Mouse (Mus musculus) hindbrain, embryonic 14.5 days (tissue): ENCODE measurements at regions not wholly inside any gene's neighbourhood (a gene's known extent, or its start where the extent isn't known, plus 50 kb on each side); places are given as distances from the start of the nearest gene placed in this dataset.
"Not testable (repeated sequence)": the region's sequence is repeated elsewhere in the genome, so short reads cannot be mapped to it uniquely, and the experiment has no call there.

ENCODE experiments used
- ATAC-seq: fragments of 200-750 bp; cut with Nextera tagmentation; 2 replicates; pipeline ENCODE4 v1.8.0; 2017; ENCODE audit warnings: moderate number of reproducible peaks, mild to moderate bottlenecking, moderate TSS enrichment, moderate library complexity; ENCODE audit not compliant: low FRiP score
- DNase-seq: peaks from one replicate; pipeline ENCODE4 v3.0.0-alpha.2; 2015; ENCODE audit warnings: low spot score
- H3K27ac ChIP-seq: fragments of 300-500 bp; sonication (generic); 2 replicates; pipeline ENCODE4 v1.5.1; 2014; ENCODE audit warnings: mild to moderate bottlenecking, moderate library complexity
- H3K27me3 ChIP-seq: fragments of 300-500 bp; sonication (generic); 2 replicates; pipeline ENCODE4 v1.6.1; 2014; ENCODE audit warnings: mild to moderate bottlenecking, low read length, mixed read lengths; ENCODE audit not compliant: control insufficient read depth, insufficient read depth
- H3K36me3 ChIP-seq: fragments of 300-500 bp; sonication (generic); replicated peaks from 2 replicates; pipeline ENCODE4 v1.6.1; 2014; ENCODE audit not compliant: control insufficient read depth, insufficient read depth
- H3K4me1 ChIP-seq: fragments of 300-500 bp; sonication (generic); replicated peaks from 2 replicates; pipeline ENCODE4 v1.6.1; 2014; ENCODE audit warnings: antibody characterized with exemption, low read length, mixed read lengths; ENCODE audit not compliant: control insufficient read depth, insufficient read depth
- H3K4me2 ChIP-seq: fragments of 300-500 bp; sonication (generic); replicated peaks from 2 replicates; pipeline ENCODE4 v1.6.1; 2014; ENCODE audit warnings: mild to moderate bottlenecking, moderate library complexity
- H3K4me3 ChIP-seq: fragments of 300-500 bp; sonication (generic); replicated peaks from 2 replicates; pipeline ENCODE4 v1.5.1; 2014; ENCODE audit warnings: mild to moderate bottlenecking, low read length
- H3K9ac ChIP-seq: fragments of 300-500 bp; sonication (generic); 2 replicates; pipeline ENCODE4 v1.6.1; 2014
- H3K9me3 ChIP-seq: fragments of 300-500 bp; sonication (generic); 2 replicates; pipeline ENCODE4 v1.6.1; 2016; ENCODE audit warnings: low read length; ENCODE audit not compliant: control insufficient read depth
- WGBS: fragments of 180-500 bp; shearing (Covaris S2); extraction: QIAGEN DNeasy Blood & Tissue Kit; methylation state at CpG from one replicate; pipeline ENCODE4 v1.1.7; 2014; 5-methylcytosine and 5-hydroxymethylcytosine counted together

DNA sequence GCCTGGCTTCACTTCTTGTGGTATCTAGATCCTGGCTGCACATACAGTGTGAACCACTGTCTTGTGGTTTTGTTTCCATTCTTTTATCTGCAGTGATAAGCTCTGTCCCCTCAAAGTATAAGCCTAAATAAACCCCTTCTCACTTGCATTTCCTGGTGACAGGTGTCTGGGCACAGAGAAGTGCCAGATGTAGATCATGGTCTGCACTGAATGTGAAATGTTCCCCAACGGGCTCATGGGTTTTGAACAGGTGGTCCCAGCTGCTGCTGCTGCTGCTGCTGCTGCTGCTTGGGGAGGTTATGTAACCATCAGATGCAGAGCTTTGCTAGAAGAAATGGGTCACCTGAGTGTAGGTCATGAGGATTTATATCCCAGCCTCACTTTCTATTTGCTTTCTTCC is 259.3 kb upstream of the Tgfbr2 start:
- no peaks in the 10 kb centered on the region for H3K9me3 ChIP-seq
- no peak for ATAC-seq
- DNase-seq, result no peak
- H3K36me3 ChIP-seq, result no peaks in the 10 kb centered on the region
- H3K27ac ChIP-seq, result no peak overlapping the region
- H3K27me3 ChIP-seq, result no peaks in the 10 kb centered on the region
- H3K4me2 ChIP-seq, result no peak overlapping the region
- H3K9ac ChIP-seq, result no peak overlapping the region
- no peak overlapping the region for H3K4me3 ChIP-seq
- no peaks in the 10 kb centered on the region for H3K4me1 ChIP-seq
- 84% methylated on average over 1 of the region's 1 CpGs for WGBS

DNA sequence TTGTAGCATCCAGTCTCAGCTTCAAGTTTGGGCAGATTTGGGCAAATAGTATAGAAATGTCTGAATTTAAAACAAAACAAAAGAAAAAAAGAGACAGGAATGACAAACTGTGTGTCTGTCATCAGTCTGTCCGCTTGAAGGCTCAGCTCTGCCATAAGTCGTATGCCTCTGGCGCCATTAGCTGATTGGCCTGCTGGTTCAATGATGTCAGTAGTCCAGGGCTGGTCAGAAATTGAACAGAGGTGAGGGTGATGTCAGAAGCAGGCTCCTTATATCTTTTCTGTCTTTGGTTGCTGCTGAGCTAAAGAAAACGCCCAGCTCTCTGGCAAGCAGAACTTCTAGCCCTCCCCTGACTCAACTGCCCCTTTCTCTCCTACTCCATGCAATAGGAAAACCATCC is 253.9 kb upstream of the Tgfbr2 start:
- WGBS, result 91% methylated on average over 4 of the region's 4 CpGs

DNA sequence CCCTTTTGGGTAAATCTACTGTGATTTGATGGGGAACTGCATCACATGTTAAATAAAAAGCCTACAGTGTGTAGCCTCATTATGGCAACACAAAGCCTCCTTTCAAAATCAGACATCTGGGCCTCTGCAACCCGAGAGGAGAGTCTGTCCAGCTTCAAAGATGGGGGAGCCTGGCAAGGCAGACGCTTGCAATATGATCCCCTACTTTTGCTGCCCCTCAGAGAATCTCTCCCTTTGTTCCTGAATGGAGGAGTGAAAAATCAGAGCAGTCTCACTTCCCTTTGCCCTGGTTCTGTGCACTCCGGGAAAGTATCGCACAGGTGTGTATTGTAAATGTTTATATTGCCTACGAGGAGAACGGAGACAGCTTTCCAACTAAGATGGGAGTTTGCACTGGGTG is 253.3 kb upstream of the Tgfbr2 start:
- WGBS, result 65% methylated on average over 6 of the region's 6 CpGs
- no peak for ATAC-seq

More for the DNA sequence above, 253.9 kb upstream of the Tgfbr2 start:
- H3K9ac ChIP-seq, result no peak overlapping the region
- H3K36me3 ChIP-seq, result no peaks in the 10 kb centered on the region
- H3K27me3 ChIP-seq, result no peaks in the 10 kb centered on the region
- ATAC-seq (no peak), DNase-seq (no peak)
- no peak overlapping the region for H3K4me2 ChIP-seq
- no peak overlapping the region for H3K27ac ChIP-seq
- H3K9me3 ChIP-seq, result no peaks in the 10 kb centered on the region
- no peak overlapping the region for H3K4me3 ChIP-seq
- no peaks in the 10 kb centered on the region for H3K4me1 ChIP-seq

DNA sequence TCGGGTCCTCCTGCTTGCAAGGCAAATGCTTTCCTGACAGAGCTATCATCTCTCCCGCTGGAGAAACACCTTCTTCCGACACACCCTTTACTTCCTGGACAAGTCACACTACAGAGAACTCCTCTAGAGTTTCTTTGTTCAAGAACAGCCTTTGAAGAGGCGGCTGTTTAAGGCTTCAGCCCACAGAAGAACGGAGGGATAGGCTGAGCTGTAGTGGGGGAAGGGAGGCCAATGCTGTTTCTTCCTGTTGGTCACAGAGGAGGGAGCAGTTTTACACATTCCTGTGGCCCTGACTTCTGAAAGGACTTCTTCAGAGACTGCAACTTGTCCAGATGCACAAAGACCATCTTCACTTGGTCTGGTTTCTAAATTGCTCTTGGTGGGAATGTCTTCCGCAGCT is 252.1 kb upstream of the Tgfbr2 start:
- Histone ChIP-seq H3K9ac (no peak overlapping the region), H3K4me1 (no peaks in the 10 kb centered on the region), H3K9me3 (no peaks in the 10 kb centered on the region), H3K4me3 (no peak overlapping the region), H3K4me2 (no peak overlapping the region), H3K27ac (no peak overlapping the region), H3K36me3 (no peaks in the 10 kb centered on the region), H3K27me3 (no peaks in the 10 kb centered on the region)
- 51% methylated on average over 6 of the region's 6 CpGs for WGBS
- DNase-seq (no peak), ATAC-seq (no peak)

More for the DNA sequence above, 253.3 kb upstream of the Tgfbr2 start:
- no peak for DNase-seq
- Histone ChIP-seq H3K9ac (no peak overlapping the region), H3K4me2 (no peak overlapping the region), H3K4me3 (no peak overlapping the region), H3K27me3 (no peaks in the 10 kb centered on the region), H3K27ac (no peak overlapping the region), H3K4me1 (no peaks in the 10 kb centered on the region), H3K9me3 (no peaks in the 10 kb centered on the region), H3K36me3 (no peaks in the 10 kb centered on the region)

DNA sequence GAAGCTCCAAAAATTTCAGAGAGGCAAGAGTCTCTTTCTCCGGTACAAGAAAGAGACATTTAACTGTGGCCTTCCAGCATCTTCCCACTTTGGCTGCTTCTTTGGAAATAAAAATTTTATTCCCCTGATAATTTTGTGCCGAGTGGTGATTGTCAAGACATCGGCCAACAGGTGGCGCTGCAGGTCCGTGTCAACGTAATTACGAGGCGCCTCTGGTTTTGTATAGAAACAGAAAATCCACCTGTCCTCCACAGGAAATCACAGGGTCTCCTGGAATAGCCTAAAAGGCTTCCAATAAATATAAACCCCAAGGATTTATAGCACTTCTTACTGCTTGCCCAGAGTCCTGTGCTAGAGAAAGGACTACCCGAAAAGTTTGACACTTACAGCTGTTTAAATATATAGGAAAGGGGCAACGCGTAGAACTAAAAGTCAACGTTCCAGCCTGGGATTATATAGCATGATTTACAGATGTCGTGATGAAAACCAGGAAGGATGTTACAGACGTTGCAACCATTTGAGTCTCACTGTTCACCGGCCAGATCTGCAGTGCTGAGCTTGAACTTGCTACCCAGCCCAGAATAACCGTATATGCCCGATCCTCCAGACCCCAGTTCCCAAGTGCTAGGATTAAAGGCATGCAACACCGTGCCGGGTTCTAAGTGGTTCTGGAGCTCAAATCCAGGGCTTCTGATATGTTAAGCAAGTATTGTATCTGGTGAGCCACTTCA is 251.3 kb upstream of the Tgfbr2 start:
- Histone ChIP-seq H3K4me3 (no peak overlapping the region), H3K4me2 (no peak overlapping the region), H3K27me3 (no peaks in the 10 kb centered on the region), H3K9me3 (no peaks in the 10 kb centered on the region), H3K9ac (no peak overlapping the region), H3K36me3 (no peaks in the 10 kb centered on the region), H3K4me1 (no peaks in the 10 kb centered on the region), H3K27ac (no peak overlapping the region)
- DNase-seq (peak; percentile 95), ATAC-seq (no peak)
- 56% methylated on average over 19 of the region's 19 CpGs for WGBS

DNA sequence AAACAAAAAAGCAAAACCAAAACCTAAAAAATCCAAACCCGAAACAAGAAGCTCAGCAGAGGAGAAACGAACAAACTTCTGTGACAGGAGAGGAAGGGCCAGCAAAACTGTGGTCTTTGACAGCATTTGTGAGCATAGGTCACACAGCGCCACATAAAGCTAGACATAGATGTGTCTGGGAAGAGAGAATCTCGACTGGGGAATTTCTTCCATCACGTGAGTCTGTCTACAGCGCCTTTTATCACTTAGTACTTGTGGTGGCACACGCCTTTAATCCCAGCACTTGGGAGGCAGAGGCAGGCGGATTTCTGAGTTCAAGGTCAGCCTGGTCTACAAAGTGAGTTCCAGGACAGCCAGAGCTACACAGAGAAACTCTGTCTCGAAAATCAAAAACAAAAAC is 250.2 kb upstream of the Tgfbr2 start:
- WGBS, result 84% methylated on average over 9 of the region's 9 CpGs
- DNase-seq, H3K27me3 ChIP-seq: not testable (repeated sequence)

DNA sequence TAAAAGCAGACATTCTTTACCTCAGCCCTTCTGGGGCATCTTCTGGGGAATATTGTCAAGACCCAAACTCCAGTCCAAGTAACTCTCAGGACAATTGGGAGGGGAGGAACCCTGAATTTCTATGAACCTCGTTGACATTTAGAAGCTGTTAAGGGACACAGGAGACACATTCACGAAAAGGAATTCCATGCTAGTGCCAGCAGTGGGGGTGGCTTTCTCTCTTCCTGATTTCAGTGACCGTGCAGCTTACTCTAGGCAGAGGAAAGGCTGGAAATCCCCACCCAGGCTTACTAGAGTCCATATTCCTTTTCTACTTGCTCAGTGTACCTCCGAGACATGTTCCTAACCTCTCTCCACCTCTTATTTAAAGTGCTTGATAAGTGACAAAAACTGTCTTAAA is 239.9 kb upstream of the Tgfbr2 start:
- 82% methylated on average over 4 of the region's 4 CpGs for whole genome bisulfite sequencing
- Histone ChIP-seq H3K9me3 (0 out of 2 replicates have a peak, but pooled peaks cover 6% of the 10 kb centered on the region), H3K4me2 (no peak overlapping the region), H3K27ac (no peak overlapping the region), H3K4me1 (no peaks in the 10 kb centered on the region), H3K9ac (no peak overlapping the region), H3K36me3 (no peaks in the 10 kb centered on the region), H3K4me3 (no peak overlapping the region), H3K27me3 (no peaks in the 10 kb centered on the region)
- ATAC-seq (no peak), DNase-seq (no peak)

More for the DNA sequence above, 250.2 kb upstream of the Tgfbr2 start:
- not testable (repeated sequence) for H3K4me3 ChIP-seq, H3K36me3 ChIP-seq, H3K27ac ChIP-seq, H3K4me1 ChIP-seq, ATAC-seq, H3K9me3 ChIP-seq, H3K9ac ChIP-seq, H3K4me2 ChIP-seq

DNA sequence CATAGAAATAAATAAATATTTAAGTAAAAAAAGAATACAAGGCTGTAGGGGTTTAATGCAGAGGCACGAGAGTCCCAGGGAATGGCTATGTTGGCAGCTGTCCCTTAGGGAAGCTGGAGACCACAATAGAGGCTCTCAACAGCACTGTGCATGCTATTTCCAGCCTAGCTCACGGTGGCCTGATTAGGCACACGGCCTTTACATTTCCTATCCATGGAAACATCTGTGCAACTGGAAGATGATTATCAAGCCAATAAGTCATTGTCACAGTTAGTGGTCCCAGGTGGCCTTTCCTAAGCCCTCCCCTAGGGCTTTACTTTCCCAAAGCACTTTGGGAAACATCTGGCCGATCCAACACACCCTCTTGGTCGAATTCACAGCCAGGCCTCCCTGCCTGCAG is 235.9 kb upstream of the Tgfbr2 start:
- Histone ChIP-seq H3K4me3 (no peak overlapping the region), H3K9me3 (no peaks in the 10 kb centered on the region), H3K27me3 (no peaks in the 10 kb centered on the region), H3K4me1 (no peaks in the 10 kb centered on the region), H3K36me3 (no peaks in the 10 kb centered on the region), H3K4me2 (no peak overlapping the region), H3K9ac (no peak overlapping the region), H3K27ac (no peak overlapping the region)
- ATAC-seq, result no peak
- WGBS, result 63% methylated on average over 5 of the region's 5 CpGs
- DNase-seq, result no peak

DNA sequence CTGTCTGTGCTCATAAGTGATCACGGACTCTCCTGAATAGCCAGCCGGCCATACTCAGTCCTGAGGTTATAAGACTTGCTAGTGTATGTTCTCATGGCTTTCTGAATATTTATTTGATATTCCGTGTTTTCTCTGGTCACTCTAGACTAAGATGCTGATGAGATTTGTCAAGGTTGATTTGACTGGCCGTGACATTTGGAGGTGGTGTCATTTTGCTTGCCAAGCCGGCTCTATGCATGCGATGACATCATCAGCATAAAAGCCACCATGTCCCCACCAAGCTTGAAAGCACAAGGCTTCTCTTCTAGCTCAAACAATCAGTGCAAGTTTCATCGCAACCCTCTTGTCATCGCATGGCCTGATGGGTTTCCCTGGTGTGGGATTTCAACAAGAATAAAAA is 235.3 kb upstream of the Tgfbr2 start:
- Histone ChIP-seq H3K4me3 (no peak overlapping the region), H3K27me3 (no peaks in the 10 kb centered on the region), H3K9me3 (no peaks in the 10 kb centered on the region), H3K9ac (no peak overlapping the region), H3K36me3 (no peaks in the 10 kb centered on the region), H3K4me1 (no peaks in the 10 kb centered on the region), H3K4me2 (no peak overlapping the region), H3K27ac (no peak overlapping the region)
- DNase-seq (no peak), ATAC-seq (no peak)
- WGBS, result 93% methylated on average over 8 of the region's 8 CpGs

DNA sequence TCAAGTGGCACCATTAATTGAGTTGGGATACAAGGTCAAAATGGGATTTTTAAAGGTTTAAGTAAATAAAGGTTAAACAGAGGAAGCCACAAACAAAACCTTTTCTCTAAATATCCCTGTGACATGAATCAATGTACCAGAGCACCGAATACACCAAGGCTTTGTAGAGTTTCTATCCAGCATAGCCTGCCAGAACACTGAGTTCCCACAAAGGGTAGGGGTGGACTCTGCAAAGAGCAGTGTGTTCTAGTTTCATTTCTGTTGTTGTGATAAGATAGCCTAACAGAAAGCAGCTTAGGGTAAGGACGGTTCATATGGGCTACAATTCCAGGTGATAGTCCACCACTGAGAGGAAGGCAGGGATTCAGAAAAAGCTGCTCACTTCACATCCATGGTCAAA is 233.0 kb upstream of the Tgfbr2 start:
- no peak overlapping the region for H3K4me3 ChIP-seq
- no peaks in the 10 kb centered on the region for H3K36me3 ChIP-seq
- ATAC-seq, result no peak
- no peaks in the 10 kb centered on the region for H3K9me3 ChIP-seq
- no peak overlapping the region for H3K27ac ChIP-seq
- WGBS, result 95% methylated on average over 2 of the region's 2 CpGs
- no peaks in the 10 kb centered on the region for H3K4me1 ChIP-seq
- no peak overlapping the region for H3K9ac ChIP-seq
- no peaks in the 10 kb centered on the region for H3K27me3 ChIP-seq
- H3K4me2 ChIP-seq, result no peak overlapping the region
- no peak for DNase-seq
